Mouse (Mus musculus) midbrain, embryonic 10.5 days (tissue): ENCODE measurements around the gene Agtrap. TPM values are rescaled to one million over a fixed set of nuclear protein-coding genes. Genes with fewer than 3 reads are reported as not detected.
"Not testable (repeated sequence)": the region's sequence is repeated elsewhere in the genome, so short reads cannot be mapped to it uniquely, and the experiment has no call there.

Source experiments
- DNase-seq: peaks from one replicate; pipeline ENCODE4 v3.0.0-alpha.2; 2017; ENCODE audit warnings: low spot score
- H3K27ac ChIP-seq: fragments of 300-500 bp; sonication (generic); replicated peaks from 2 replicates; pipeline ENCODE4 v1.5.1; 2016; ENCODE audit warnings: mild to moderate bottlenecking
- H3K27me3 ChIP-seq: fragments of 300-500 bp; sonication (generic); 2 replicates; pipeline ENCODE4 v1.6.1; 2016; ENCODE audit warnings: low read depth, mild to moderate bottlenecking; ENCODE audit not compliant: poor library complexity, severe bottlenecking
- H3K36me3 ChIP-seq: fragments of 300-500 bp; sonication (generic); 2 replicates; pipeline ENCODE4 v1.6.1; 2016; ENCODE audit warnings: mild to moderate bottlenecking, moderate library complexity
- H3K4me1 ChIP-seq: fragments of 300-500 bp; sonication (generic); 2 replicates; pipeline ENCODE4 v1.6.1; 2016
- H3K4me3 ChIP-seq: fragments of 300-500 bp; sonication (generic); 2 replicates; pipeline ENCODE4 v1.5.1; 2016; ENCODE audit warnings: mild to moderate bottlenecking, moderate library complexity
- H3K9me3 ChIP-seq: fragments of 300-500 bp; sonication (generic); replicated peaks from 2 replicates; pipeline ENCODE4 v1.6.1; 2016; ENCODE audit warnings: mild to moderate bottlenecking
- WGBS: fragments of 180-500 bp; shearing (Covaris S2); methylation state at CpG from one replicate; pipeline ENCODE4 v1.1.7; 2016; 5-methylcytosine and 5-hydroxymethylcytosine counted together
- polyA plus RNA-seq: library from polyadenylated mRNA; unstranded; fragments of >200 nt; fragmentation: Nextera tagmentation; extraction: Ambion mirVana; gene quantifications from 2 replicates; pipeline ENCODE4 v1.2.1, GENCODE M21; 2016

Agtrap gene
- polyA plus RNA-seq, 1 experiment from 2014 or later, result 16.4 TPM

DNA sequence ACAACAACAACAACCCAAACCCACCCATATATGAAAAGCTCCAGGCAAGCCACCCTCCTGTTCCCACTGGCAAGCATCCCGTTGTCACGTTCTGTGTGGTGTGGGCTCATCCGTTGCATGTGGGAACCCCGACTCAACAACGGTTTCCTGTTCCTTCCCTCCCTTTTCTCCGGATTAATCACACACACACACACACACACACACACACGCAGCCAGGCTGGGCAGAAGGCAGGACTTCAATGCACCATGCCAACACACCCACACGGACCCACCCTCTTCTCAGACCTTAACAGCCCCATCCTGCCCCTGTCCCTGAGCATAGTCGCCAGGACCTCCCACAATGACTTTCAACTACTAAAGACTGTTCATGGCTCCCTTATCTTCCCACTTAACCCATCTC lies 32.7 kb upstream of the Agtrap start:
- WGBS, result 78% methylated on average over 9 of the region's 9 CpGs
- Histone ChIP-seq H3K9me3 (peaks cover 6% of the 10 kb centered on the region; the same call in 1 of the 2 replicates), H3K4me1 (peaks cover 23% of the 10 kb centered on the region), H3K27me3 (peaks cover 8% of the 10 kb centered on the region), H3K36me3 (peaks cover 26% of the 10 kb centered on the region; the same call in 1 of the 2 replicates), H3K4me3 (no peak overlapping the region), H3K27ac (no peak overlapping the region)
- no peak for DNase-seq

DNA sequence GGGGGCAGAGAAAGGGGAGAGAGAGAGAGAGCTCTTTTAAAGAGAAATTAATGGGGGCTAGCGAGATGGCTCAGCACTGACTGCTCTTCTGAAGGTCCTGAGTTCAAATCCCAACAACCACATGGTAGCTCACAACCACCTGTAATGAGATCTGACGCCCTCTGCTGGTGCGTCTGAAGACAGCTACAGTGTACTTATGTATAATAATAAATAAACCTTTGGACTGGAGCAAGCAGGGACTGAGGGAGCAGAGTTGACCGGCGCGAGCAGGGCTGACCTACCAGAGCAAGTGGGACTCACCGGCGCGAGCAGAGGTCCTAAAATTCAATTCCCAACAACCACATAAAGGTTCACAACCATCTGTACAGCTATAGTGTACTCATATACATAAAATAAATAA lies 31.7 kb upstream of the Agtrap start:
- 87% methylated on average over 9 of the region's 9 CpGs for WGBS
- H3K27ac ChIP-seq, DNase-seq, H3K4me3 ChIP-seq, H3K9me3 ChIP-seq, H3K27me3 ChIP-seq: not testable (repeated sequence)
- Histone ChIP-seq H3K4me1 (peaks cover 33% of the 10 kb centered on the region), H3K36me3 (peaks cover 17% of the 10 kb centered on the region; the same call in 1 of the 2 replicates)

DNA sequence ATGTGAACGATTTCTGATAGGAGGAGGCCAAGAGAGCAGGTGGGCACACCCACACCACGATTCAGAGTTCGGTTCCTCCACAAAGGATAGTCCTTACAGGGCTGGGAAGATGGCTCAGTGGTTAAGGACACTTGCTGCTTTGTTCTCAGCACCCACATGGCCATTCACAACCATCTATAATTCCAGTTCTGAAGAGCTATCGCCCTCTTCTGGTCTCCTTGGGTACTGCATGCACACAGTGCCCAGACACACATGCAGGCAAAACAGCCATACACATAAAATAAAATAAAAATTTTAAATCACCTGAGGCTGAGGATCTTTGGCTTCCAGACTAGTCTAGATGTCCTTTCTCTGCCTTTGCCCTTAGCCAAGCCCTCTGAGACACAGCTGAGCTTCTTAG lies 29.6 kb upstream of the Agtrap start:
- peaks cover 6% of the 10 kb centered on the region; the same call in 1 of the 2 replicates for H3K9me3 ChIP-seq
- WGBS, result 74% methylated on average over 4 of the region's 4 CpGs

DNA sequence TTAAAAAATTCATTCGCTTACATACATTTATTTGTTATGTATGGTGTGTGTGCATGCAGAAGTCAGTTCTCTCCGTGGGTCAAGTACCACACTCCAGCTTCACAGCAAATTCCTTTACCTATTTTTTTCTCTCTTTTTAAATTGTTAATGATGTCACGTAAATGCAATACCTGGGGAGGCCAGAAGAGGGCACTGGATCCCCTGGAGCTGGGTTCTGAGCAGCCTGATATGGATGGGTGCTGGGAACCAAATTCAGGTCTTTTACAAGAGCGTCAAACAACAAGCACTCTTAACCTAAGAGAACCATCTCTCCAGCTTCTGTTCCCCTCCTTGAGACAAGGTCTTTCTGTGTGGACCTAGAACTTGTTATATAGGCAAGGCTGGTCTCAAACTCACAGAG lies 28.8 kb upstream of the Agtrap start:
- Histone ChIP-seq H3K4me3 (no peak overlapping the region), H3K27me3 (peaks cover 9% of the 10 kb centered on the region), H3K36me3 (peaks cover 32% of the 10 kb centered on the region), H3K4me1 (peaks cover 20% of the 10 kb centered on the region), H3K9me3 (peaks cover 6% of the 10 kb centered on the region; the same call in 1 of the 2 replicates), H3K27ac (no peak overlapping the region)
- no peak for DNase-seq
- WGBS, result 74% methylated on average over 4 of the region's 4 CpGs

More for the DNA sequence above, 29.6 kb upstream of the Agtrap start:
- Histone ChIP-seq H3K4me1 (peaks cover 27% of the 10 kb centered on the region), H3K27me3 (peaks cover 9% of the 10 kb centered on the region), H3K36me3 (peaks cover 26% of the 10 kb centered on the region), H3K4me3 (no peak overlapping the region), H3K27ac (no peak overlapping the region)
- no peak for DNase-seq

DNA sequence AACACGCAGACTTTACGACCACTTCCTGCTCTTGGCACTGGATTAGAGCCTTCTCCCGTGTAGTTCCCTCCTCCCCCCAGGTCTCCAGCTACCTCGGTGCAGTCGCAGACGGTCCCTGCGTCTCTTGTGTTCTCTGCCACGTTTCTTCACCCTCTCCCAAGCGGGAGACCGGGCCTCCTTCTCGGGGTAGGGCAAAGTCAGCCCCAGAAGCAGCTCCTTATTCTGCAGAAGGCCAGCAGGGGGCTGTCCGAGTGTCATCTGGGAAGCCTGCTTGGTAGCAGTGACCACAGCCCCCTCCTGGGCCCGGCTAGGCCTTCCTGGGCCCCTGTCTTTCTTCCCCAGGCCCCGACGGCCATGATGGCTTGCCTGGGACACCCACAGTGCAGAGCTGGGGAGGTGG lies 27.6 kb upstream of the Agtrap start:
- H3K9me3 ChIP-seq, result peaks cover 6% of the 10 kb centered on the region; the same call in 1 of the 2 replicates
- peaks cover 9% of the 10 kb centered on the region for H3K27me3 ChIP-seq
- peak overlapping the region; percentile 34 for H3K4me3 ChIP-seq
- peak; percentile 69 for DNase-seq
- 9% methylated on average over 15 of the region's 15 CpGs for WGBS
- peak overlapping the region; percentile 78 for H3K27ac ChIP-seq
- H3K4me1 ChIP-seq, result peaks cover 14% of the 10 kb centered on the region
- H3K36me3 ChIP-seq, result peaks cover 40% of the 10 kb centered on the region

DNA sequence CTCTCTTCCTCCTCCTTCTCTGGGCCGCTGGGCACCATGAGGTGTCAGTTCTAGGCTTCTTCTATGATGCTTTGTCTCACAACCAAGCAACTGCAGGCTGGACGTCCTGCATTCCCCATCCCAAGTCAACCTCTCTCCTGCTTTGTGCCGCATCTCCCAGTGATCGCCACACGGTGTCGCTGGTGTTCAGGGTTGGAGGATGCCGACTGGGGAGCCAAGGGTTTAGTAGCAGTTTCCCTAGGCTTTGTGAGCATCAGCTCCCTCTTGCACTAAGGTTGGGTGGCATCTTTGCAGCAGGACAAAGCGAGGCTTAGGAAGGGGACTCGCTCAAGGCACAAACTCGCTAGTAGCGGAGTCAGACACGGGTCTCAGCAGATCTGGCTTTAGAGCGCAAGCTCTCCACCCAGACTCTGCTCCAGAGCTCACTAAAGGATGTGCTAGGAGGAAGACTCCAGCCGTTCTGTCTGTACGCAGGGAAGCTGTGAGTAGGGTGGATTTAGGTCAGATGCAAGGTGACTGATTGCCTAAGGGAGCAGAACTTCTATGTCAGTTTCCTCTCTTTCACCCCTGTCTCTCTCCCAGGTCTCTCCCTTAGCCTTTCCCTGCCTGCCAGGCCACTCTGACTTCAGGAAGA lies 27.0 kb upstream of the Agtrap start:
- Histone ChIP-seq H3K4me3 (peak overlapping the region; percentile 34), H3K27ac (peak overlapping the region; percentile 78), H3K9me3 (peaks cover 6% of the 10 kb centered on the region; the same call in 1 of the 2 replicates), H3K27me3 (peaks cover 9% of the 10 kb centered on the region), H3K4me1 (peaks cover 14% of the 10 kb centered on the region), H3K36me3 (peaks cover 42% of the 10 kb centered on the region)
- WGBS, result 4% methylated on average over 15 of the region's 15 CpGs
- peak; percentile 90 for DNase-seq

DNA sequence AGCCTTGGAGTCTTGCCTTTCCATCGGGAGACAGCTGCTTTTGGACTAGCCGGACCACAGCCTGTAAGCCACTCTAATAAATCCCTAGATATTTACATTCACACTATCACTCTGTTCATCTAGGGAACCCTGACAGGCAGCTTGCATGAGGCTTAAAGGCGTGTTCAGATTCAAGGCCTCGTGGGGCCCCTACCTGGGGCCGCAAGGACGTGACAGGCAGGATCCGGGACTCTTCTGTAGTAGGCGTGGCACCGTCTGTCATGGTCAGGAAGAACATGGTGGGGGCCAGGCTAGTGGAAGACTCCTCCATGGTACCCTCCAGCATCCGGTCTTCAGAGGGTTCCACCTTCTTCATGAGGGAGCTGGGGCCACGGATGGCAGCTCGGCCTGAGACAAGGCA lies 24.7 kb upstream of the Agtrap start:
- H3K36me3 ChIP-seq, result peaks cover 64% of the 10 kb centered on the region
- 84% methylated on average over 12 of the region's 12 CpGs for WGBS
- DNase-seq, result no peak
- H3K4me1 ChIP-seq, result peaks cover 23% of the 10 kb centered on the region
- peaks cover 9% of the 10 kb centered on the region for H3K27me3 ChIP-seq
- H3K27ac ChIP-seq, result no peak overlapping the region
- H3K9me3 ChIP-seq, result peaks cover 4% of the 10 kb centered on the region; the same call in 1 of the 2 replicates
- H3K4me3 ChIP-seq, result no peak overlapping the region

DNA sequence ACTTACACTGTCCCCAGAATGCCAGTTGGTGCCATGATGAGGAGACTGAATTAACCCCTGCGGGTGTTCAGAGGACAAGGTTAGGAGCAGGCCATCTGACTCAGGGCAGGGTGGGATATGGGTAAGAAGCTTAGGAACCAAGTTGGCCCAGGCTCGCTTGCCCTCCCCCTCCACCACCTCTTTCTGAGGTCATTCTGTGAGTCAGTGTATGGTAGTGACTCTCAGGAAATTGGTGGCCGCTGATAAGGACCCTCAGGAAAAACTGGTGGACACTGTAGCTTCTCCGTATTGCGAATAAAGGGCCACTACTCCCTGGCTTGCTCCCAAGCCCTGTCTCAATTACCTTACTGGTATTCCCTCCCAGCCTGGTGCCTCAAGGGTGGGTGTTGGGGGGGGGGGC lies 21.4 kb upstream of the Agtrap start:
- Histone ChIP-seq H3K27ac (no peak overlapping the region), H3K4me1 (peaks cover 8% of the 10 kb centered on the region; the same call in 1 of the 2 replicates), H3K4me3 (no peak overlapping the region), H3K27me3 (no peaks in the 10 kb centered on the region; the same call in 1 of the 2 replicates), H3K9me3 (no peaks in the 10 kb centered on the region), H3K36me3 (peaks cover 71% of the 10 kb centered on the region)
- WGBS, result 87% methylated on average over 5 of the region's 5 CpGs
- no peak for DNase-seq

DNA sequence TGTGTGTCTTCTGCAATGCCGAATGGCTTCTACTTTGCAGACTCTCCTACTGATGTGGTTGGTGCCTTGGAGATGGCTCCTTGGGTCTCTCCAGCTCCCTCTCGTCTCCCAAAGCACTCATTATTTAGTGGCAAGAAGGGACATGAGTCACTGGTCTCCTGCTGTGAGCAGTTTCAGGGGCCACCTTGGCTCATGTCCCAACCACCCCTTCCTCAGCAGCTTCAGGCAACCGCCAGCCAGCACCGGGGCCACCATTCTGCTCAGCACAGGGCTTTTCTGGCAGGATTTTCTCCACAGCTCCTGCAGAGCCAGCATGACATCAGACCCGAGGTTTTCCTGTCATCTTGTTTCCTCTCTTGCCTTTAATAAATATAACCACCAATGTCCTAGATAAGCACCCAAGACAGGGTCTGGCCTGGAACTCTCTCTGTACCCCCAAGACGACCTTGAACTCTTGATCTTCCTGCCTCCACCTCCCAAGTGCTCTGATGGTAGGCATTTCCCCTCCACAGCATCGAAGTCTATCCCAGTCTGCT lies 20.8 kb upstream of the Agtrap start:
- 75% methylated on average over 7 of the region's 7 CpGs for WGBS
- Histone ChIP-seq H3K4me3 (no peak overlapping the region), H3K9me3 (no peaks in the 10 kb centered on the region), H3K4me1 (peaks cover 8% of the 10 kb centered on the region; the same call in 1 of the 2 replicates), H3K27me3 (no peaks in the 10 kb centered on the region), H3K36me3 (peaks cover 68% of the 10 kb centered on the region), H3K27ac (no peak overlapping the region)
- no peak for DNase-seq

DNA sequence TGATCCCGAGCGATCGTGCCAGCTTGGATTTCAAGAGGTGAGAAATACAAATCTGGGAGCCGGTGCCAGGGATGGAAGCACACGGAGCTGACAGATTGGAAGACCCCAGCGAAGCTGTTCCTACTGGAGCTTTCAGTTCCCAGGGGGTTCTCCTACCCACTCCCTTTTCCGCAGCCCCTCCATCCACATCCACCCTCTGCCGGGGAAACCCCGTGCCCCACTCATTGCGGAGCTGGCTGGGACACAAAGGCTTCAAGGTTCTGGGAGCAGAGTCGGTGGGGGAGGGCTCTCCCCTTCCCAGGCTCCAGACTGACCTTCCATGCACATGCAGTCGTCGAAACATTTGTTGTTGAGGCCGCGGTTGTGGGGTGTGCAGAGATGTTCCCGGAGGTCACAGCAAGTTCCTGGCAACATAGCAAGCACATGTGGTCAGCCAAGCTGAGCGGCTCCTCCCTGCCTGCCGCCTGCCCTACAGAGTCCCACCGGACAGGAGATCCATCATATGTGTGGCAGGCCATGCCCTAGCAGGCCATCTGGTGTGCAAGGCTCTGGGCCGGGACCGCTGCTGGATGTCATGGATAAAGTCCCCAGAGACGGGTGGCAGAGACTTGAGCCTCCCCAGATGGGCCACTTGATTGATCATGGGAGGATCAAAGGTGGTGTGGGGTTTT lies 19.9 kb upstream of the Agtrap start:
- Histone ChIP-seq H3K27me3 (no peaks in the 10 kb centered on the region), H3K9me3 (no peaks in the 10 kb centered on the region), H3K36me3 (peaks cover 60% of the 10 kb centered on the region), H3K27ac (0 out of 2 replicates have a peak overlapping the region, but pooled peaks have one; percentile 19), H3K4me1 (peaks cover 8% of the 10 kb centered on the region; the same call in 1 of the 2 replicates), H3K4me3 (no peak overlapping the region)
- WGBS, result 78% methylated on average over 22 of the region's 22 CpGs
- no peak for DNase-seq

DNA sequence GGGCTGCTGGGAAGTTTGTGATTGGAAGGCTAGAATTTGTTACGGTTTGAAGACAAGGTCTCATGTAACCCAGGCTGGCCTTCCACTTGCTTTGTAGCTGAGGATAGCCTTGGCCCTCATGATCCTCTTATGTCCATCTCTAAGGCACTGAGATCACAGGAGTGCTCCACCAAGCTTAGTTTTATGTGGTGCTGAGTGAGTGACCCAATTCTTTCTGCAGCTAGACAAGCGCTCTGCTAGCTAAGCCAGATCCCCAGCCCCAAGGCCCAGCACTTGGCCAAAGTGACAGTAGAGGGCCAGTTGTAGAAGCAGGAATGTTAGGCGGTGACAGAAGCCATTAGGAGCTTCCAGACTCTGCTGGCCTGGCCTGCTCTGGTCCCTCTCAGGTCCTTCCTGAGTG lies 16.3 kb upstream of the Agtrap start:
- 83% methylated on average over 3 of the region's 3 CpGs for WGBS
- Histone ChIP-seq H3K4me1 (peaks cover 27% of the 10 kb centered on the region), H3K27ac (no peak overlapping the region), H3K27me3 (peaks cover 23% of the 10 kb centered on the region), H3K36me3 (peaks cover 44% of the 10 kb centered on the region), H3K9me3 (no peaks in the 10 kb centered on the region), H3K4me3 (no peak overlapping the region)
- no peak for DNase-seq

DNA sequence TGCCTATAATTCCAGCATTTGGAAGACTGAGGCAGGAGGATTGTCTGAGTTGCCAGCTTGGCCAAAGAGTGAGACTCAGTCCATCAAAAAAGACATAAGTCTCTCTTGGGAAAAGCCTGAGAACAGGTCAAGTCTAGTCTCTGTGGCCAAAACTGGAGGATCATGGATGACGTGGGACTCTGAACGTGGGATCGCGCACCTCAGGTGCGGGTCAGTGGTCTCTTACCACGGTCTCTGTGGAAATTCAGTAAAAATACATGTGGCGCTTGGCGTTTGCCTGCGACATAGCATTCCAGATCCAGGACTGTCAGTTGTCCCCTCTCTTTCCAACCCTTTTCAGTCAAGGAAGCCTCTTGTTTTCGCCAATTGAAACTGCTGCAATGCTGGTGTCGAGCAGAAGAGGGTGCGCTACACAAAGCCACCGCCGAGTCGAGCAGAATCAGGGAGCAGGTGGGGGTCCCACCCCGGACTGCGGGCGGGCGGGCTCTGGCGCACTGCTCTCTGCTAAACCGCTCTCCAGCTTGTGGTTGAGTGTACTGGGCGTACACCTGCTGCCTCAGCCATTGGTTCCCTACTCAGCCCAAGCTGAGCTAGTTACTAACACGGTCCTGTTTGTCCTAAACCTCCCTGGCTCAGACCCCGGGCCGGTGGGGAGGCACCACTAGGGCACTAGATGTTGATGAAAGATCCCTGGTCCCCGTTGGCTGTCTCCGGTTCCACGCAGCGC lies 14.1 kb upstream of the Agtrap start:
- H3K27me3 ChIP-seq, result peaks cover 23% of the 10 kb centered on the region
- peak; percentile 80 for DNase-seq
- peaks cover 18% of the 10 kb centered on the region for H3K4me1 ChIP-seq
- H3K9me3 ChIP-seq, result no peaks in the 10 kb centered on the region
- H3K4me3 ChIP-seq, result peak overlapping the region; percentile 45
- peak overlapping the region; percentile 82 for H3K27ac ChIP-seq
- H3K36me3 ChIP-seq, result peaks cover 22% of the 10 kb centered on the region
- WGBS, result 14% methylated on average over 29 of the region's 29 CpGs
